Mouse (Mus musculus): ENCODE measurements around the gene Farp2.
"Not testable (repeated sequence)": the region's sequence is repeated elsewhere in the genome, so short reads cannot be mapped to it uniquely, and the experiment has no call there.

The Farp2 gene

DNA sequence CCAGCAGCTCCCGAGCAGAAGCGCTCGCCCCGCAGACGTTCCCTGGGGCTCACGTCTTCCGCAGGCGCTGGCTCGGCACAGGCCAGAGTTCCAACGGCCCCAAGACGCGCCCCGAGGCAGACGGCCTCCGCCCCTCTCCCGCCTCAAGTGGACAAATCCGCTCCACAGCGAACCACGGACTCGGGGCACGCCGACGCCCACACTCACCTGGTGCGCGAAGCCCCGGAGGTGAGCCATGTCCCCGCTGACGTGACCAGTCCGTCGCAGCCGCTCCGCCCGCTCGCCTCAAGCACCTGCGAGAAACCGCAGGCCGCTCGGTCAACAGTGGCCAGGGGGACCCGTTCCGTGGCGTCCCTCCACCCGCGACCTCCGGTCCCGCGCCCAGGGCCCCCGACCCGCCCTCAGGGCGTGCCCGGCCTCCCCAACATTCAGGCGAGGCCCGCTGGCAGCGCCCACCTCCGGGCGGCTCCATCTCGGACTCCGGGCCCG is 123.3 kb downstream of the Farp2 start:
- peak; percentile 68 to 84 for DNase-seq (ENCODE audit: low spot score in 2 of 2)

GRCm38 (mm10) chr1:93635580-93636192 is 123.8 kb downstream of the Farp2 start:
- DNase-seq (ENCODE audit: low spot score in 2 of 2) = peak; percentile 97

DNA sequence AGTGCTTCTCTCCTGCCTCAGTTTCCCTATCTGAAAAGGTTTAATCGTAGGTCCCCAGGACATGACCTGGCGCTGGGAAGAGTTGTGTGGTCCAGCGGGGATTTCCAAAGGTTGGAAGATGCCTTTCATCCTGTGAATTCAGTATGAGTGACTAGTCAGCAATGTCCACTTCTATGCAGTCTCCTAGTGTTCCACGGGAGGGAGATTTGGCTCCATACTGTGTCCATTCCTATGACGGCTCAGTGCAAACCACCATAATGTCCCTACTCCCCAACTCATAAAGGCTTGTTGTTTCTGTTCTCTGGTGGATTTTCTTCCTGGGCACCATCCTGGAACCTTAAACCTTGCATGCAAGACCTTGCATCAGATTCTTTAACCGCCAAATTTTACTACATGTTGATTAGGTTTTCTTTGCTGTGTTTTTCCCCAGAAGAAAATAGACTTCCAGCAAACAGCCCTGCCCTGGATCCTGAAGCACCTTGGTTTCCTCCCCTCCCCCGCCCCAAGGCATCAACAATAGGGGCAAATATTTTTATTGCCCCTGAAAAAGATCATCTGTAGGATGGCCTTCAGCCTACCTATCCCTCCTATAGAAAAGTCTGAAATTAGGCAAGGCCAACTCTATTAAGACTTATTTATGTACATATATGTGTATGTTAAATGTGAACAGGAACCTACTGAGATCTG is 124.5 kb downstream of the Farp2 start:
- DNase-seq (ENCODE audit: low spot score in 2 of 2) = no peak

GRCm38 (mm10) chr1:93641978-93642377 is 130.1 kb downstream of the Farp2 start:
- no peak for DNase-seq (ENCODE audit: low spot score in 2 of 2)

GRCm38 (mm10) chr1:93642692-93643091 is 130.8 kb downstream of the Farp2 start:
- no peak for DNase-seq (ENCODE audit: low spot score in 2 of 2)

GRCm38 (mm10) chr1:93649604-93650172 is 137.8 kb downstream of the Farp2 start:
- DNase-seq (ENCODE audit: low spot score in 2 of 2) = no peak

- DNase-seq (ENCODE audit: low spot score in 2 of 2) = no peak
These were observed 142.4 kb downstream of the Farp2 start for GRCm38 (mm10) chr1:93654275-93654674.

- no peak for DNase-seq (ENCODE audit: low spot score in 2 of 2)
These were observed 142.9 kb downstream of the Farp2 start for GRCm38 (mm10) chr1:93654798-93655197.

DNA sequence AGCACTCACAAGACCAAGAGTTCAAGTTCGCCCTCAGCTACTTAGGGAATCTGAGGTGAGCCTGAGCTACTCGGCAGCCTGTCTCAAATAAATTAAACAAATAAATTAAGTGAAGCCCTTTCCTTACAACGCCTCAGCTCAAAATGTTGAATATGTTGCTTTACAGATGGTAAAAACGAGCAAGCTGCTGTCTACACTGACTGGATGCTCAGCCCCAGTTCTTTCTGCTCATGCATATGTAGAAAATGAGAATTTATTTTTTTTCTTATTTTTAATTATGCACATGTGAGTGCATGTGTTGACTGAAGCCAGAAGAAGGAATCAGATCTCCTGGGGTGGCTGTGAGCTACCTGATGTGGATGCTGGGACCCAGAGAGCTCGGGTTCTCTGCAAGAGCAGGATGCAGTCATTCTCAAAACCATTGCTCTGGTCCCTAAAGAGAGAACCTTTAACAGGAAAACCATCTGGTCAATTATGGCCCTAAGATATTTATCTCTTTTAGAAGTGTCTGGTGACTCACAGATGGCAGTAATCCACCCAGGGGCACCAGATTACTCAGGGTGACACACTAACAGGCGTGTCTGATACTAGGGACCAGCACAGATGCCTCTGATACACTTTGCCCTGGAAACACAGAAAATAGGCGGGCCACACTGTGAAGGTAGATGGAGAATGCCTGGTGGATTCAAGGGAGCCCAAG is 144.6 kb downstream of the Farp2 start:
- DNase-seq (ENCODE audit: low spot score in 2 of 2) = no peak

DNA sequence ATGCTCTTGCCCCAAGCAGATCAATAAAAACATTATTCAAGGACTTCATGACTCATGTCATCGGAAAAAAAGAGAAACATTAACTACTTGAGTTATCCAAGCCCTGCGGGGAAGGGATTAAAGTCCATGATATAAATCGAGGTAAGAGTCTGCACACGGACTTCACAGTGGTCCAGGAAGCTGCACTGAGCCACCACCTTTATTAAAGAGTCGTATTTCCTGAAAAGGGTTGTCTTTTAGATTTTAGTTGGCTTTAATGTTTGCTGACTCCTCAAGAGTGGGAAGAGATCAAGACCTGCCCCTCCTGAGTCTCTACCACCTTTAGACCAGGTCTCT is 145.1 kb downstream of the Farp2 start:
- DNase-seq (ENCODE audit: low spot score in 2 of 2) = no peak

GRCm38 (mm10) chr1:93658559-93658958 is 146.7 kb downstream of the Farp2 start, which contains the start of gene Stk25:
TSS of gene Stk25 (minus strand) at chr1:93658659.
- DNase-seq (ENCODE audit: low spot score in 2 of 2) = not testable (repeated sequence)

GRCm38 (mm10) chr1:93667760-93668400 is 156.0 kb downstream of the Farp2 start:
- peak in 1 of 2 experiments; percentile 45 for DNase-seq (ENCODE audit: low spot score in 2 of 2)

DNA sequence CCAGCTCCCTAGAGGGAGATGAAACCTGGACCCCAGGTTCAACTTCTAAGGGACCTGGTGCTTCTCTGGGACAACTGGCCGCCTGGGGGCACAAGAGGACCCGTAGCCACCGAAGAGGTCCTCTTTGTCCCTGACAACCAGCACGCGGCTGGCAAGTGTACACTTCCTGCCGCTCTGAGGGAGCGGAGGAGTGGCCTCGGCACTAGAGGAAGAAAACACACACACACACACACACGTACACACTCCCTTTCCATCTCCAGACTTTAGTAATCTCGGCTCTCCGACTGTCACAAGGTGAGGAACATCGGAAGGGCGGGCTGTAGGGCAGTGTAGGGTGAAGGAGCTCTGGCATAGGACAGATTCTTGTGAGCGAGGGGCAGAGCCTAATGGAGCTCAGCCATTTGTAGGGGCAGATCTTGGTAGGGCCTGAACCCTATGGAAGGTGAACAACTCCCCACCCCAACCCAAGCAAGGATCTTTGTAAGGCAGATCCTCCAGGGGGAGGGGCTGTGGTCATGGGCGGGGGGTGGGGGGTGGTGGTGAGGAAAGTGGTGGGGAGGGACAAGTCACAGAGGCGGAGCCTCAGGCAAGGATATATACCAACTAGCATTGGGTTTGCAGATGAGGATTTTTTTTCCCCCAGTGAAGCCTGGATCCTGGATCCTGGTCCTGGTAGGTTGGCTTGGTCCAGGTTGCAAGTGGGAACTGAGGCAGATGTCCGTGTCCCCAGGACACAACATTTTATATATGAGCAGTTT is 157.1 kb downstream of the Farp2 start:
- peak; percentile 72 to 79 for DNase-seq (ENCODE audit: low spot score in 2 of 2)

DNA sequence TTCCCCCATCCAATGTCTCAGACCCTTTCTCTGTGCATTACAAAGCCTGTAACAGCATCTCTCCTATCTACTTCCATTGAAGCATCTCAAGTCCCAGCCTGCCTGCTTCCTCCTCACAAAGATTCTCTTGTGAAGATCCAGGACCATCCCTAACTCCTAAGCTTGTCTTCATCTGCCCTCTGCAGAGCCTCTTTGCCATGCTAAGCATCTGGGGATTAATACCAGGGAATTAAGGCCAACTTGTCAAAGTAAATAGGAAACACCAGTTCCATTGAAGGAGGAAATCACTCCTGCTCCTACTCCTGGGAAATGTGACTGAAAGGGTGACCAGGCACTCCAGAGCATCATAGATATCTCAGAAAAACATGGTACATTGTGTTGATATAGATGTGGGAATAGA is 158.1 kb downstream of the Farp2 start:
- DNase-seq (ENCODE audit: low spot score in 2 of 2) = no peak
